ENCODE assay signal across 8 mouse cellular contexts in genomic region chr7:47050766-47051165, GRCm38 (mm10). TPM values are rescaled to one million over a fixed set of nuclear protein-coding genes. Genes with fewer than 3 reads are reported as not detected.
DNase-seq lines count a peak whose midpoint lies in the region; ATAC-seq and TF ChIP-seq lines count a peak whose summit lies in the region.

No protein-coding gene starts in this region.

- no peaks in the 10 kb centered on the region for H3K27me3 ChIP-seq in forebrain, postnatal 0 days (ENCODE audit: insufficient read depth, low read length)
- no peaks in the 10 kb centered on the region for H3K27me3 ChIP-seq in hindbrain, embryonic 16.5 days (replicated peaks; ENCODE audit: control insufficient read depth, insufficient read depth, low read length)

- peak overlapping the region; percentile 89 for H3K27ac ChIP-seq in forebrain, postnatal 0 days (ENCODE audit: low read depth, low read length)
- peak overlapping the region; percentile 87 for H3K27ac ChIP-seq in hindbrain, embryonic 16.5 days (ENCODE audit: low read depth, low read length)

- peaks cover 14% of the 10 kb centered on the region for H3K36me3 ChIP-seq in forebrain, postnatal 0 days (ENCODE audit: insufficient read depth)
- H3K36me3 ChIP-seq in hindbrain, embryonic 16.5 days (ENCODE audit: control insufficient read depth, insufficient read depth, low read length) = peaks cover 6% of the 10 kb centered on the region; the same call in 1 of the 2 replicates

- ATAC-seq in forebrain, postnatal 0 days = peak; percentile 74
- ATAC-seq in hindbrain, embryonic 16.5 days = peak; percentile 64; the same call in 1 of the 2 replicates

- H3K4me3 ChIP-seq in forebrain, postnatal 0 days (ENCODE audit: low read depth, low read length) = peak overlapping the region; percentile 97
- H3K4me3 ChIP-seq in hindbrain, embryonic 16.5 days (ENCODE audit: low read length) = peak overlapping the region; percentile 98

- TF ChIP-seq CTCF in forebrain, postnatal 0 days (IDR thresholded peaks at IDR 0.05; ENCODE audit: low read depth) = no peak

- WGBS in forebrain, postnatal 0 days = under 1% methylated on average over 33 of the region's 34 CpGs
- 1% methylated on average over 8 of the region's 34 CpGs for WGBS in hindbrain, embryonic 16.5 days

- peak; percentile 47 for DNase-seq in gastrocnemius, postnatal 14 days
- DNase-seq in gastrocnemius, postnatal 25 days = no peak
- DNase-seq in adrenal gland, adult 2 months = peak; percentile 76
- no peak for DNase-seq in forebrain, postnatal 0 days
- peak; percentile 67 to 68 for DNase-seq in left cerebral cortex, postnatal 25 days (ENCODE audit: low spot score in 2 of 2)
- DNase-seq in mesoderm, embryonic 11.5 days (ENCODE audit: low read depth, low spot score) = peak; percentile 65
- DNase-seq in adipocyte (ENCODE audit: low spot score) = no peak

- peaks cover 12% of the 10 kb centered on the region; the same call in 1 of the 2 replicates for H3K4me1 ChIP-seq in forebrain, postnatal 0 days (ENCODE audit: insufficient read depth)
- peaks cover 19% of the 10 kb centered on the region for H3K4me1 ChIP-seq in hindbrain, embryonic 16.5 days (ENCODE audit: control insufficient read depth, insufficient read depth, low read depth, low read length)

- peak overlapping the region; percentile 81 for H3K4me2 ChIP-seq in forebrain, postnatal 0 days (ENCODE audit: low read depth)
- peak overlapping the region; percentile 92 for H3K4me2 ChIP-seq in hindbrain, embryonic 16.5 days (ENCODE audit: low read length)

- intact Hi-C loops in gastrocnemius, postnatal 14 days (cut with DNase I; ENCODE audit: low total_unique reads) = no loop called here
- intact Hi-C loops in left cerebral cortex, postnatal 25 days (cut with DNase I) = loop anchor here (1.0 kb wide), 1 partner anchor 27 kb away; no protein-coding TSS in a partner anchor

- peak overlapping the region; percentile 93 for H3K9ac ChIP-seq in forebrain, postnatal 0 days
- H3K9ac ChIP-seq in hindbrain, embryonic 16.5 days (ENCODE audit: low read depth, low read length) = peak overlapping the region; percentile 91

- no peaks in the 10 kb centered on the region for H3K9me3 ChIP-seq in forebrain, postnatal 0 days (ENCODE audit: low read length)
- H3K9me3 ChIP-seq in hindbrain, embryonic 16.5 days (ENCODE audit: control insufficient read depth, low read length) = no peaks in the 10 kb centered on the region

RNA-seq across cellular contexts. Expression of gene Tmem86a, which starts 0.4 kb away (rescaled TPM):
- total RNA-seq in gastrocnemius, postnatal 14 days (2021) = 1 to 10 TPM; 7.2 to 8.1 TPM
- total RNA-seq in gastrocnemius, postnatal 25 days (2021) = 1 to 10 TPM; 4.6 to 5.2 TPM
- 10 to 100 TPM; 17.9 to 61.5 TPM for total RNA-seq in adrenal gland, adult 2 months (2021)
- 93.2 and 164 TPM in 2 replicates for polyA plus RNA-seq in adrenal gland, adult 2 months (2012; rRNA removed)
- total RNA-seq in forebrain, postnatal 0 days (2014; rRNA removed) = 9.5 and 12.0 TPM in 2 replicates
- polyA plus RNA-seq in forebrain, postnatal 0 days (2015; fragmentation: Nextera tagmentation; extraction: Ambion mirVana) = 32.9 and 37.3 TPM in 2 replicates
- polyA plus RNA-seq in hindbrain, embryonic 16.5 days (2015; fragmentation: Nextera tagmentation; extraction: Ambion mirVana) = 25.9 and 27.3 TPM in 2 replicates
- 10 to 100 TPM; 16.4 to 19.4 TPM for total RNA-seq in left cerebral cortex, postnatal 25 days (2021)

RNA-seq across cellular contexts. Expression of gene Spty2d1, which starts 42.6 kb away (rescaled TPM):
- 1 to 10 TPM; 6.0 to 7.2 TPM for total RNA-seq in gastrocnemius, postnatal 14 days (2021)
- total RNA-seq in gastrocnemius, postnatal 25 days (2021) = 1 to 10 TPM; 4.7 to 4.8 TPM
- 10 to 100 TPM; 16.6 to 20.5 TPM for total RNA-seq in adrenal gland, adult 2 months (2021)
- polyA plus RNA-seq in adrenal gland, adult 2 months (2012; rRNA removed) = 2.7 and 4.4 TPM in 2 replicates
- 9.5 and 10.9 TPM in 2 replicates for total RNA-seq in forebrain, postnatal 0 days (2014; rRNA removed)
- polyA plus RNA-seq in forebrain, postnatal 0 days (2015; fragmentation: Nextera tagmentation; extraction: Ambion mirVana) = 3.7 and 5.0 TPM in 2 replicates
- 7.4 and 8.0 TPM in 2 replicates for polyA plus RNA-seq in hindbrain, embryonic 16.5 days (2015; fragmentation: Nextera tagmentation; extraction: Ambion mirVana)
- 10 to 100 TPM; 13.8 to 13.9 TPM for total RNA-seq in left cerebral cortex, postnatal 25 days (2021)

Comparison
In these comparisons a context has a peak if more than half of its experiments do, and no peak if none do; other contexts are left out.
1. DNase-seq: peak in gastrocnemius, postnatal 14 days (single experiment), adrenal gland, adult 2 months (single experiment), left cerebral cortex, postnatal 25 days (2 of 2) and mesoderm, embryonic 11.5 days (single experiment); none in gastrocnemius, postnatal 25 days (single experiment), forebrain, postnatal 0 days (single experiment) and adipocyte (single experiment).